Comparison of ENCODE assay signal across 18 mouse cellular contexts in genomic region chr4:124385106-124386055, GRCm38 (mm10).
A peak's percentile ranks its signal among the peaks of the same experiment; 100 is the strongest.
DNase-seq lines count a peak whose midpoint lies in the region; ATAC-seq and TF ChIP-seq lines count a peak whose summit lies in the region.
"Had no signal": no experiment of that assay in that cellular context is flagged by ENCODE, and none has a peak within 500 bp of the region (broad histone marks: within the 10 kb centered on the region; RNA-seq: fewer than 3 reads in every experiment).

No protein-coding gene starts in this region.

- no peaks in the 10 kb centered on the region for H3K36me3 ChIP-seq in intestine, embryonic 14.5 days (ENCODE audit: control insufficient read depth, insufficient read depth, low read length)
- no peaks in the 10 kb centered on the region for H3K36me3 ChIP-seq in intestine, embryonic 16.5 days (ENCODE audit: control insufficient read depth, insufficient read depth, low read length)
- no peaks in the 10 kb centered on the region for H3K36me3 ChIP-seq in lung, embryonic 14.5 days (ENCODE audit: insufficient read depth)
- H3K36me3 ChIP-seq: liver, embryonic 12.5 days had no signal

- WGBS in intestine, embryonic 14.5 days: 16% methylated on average over 11 of the region's 11 CpGs
- WGBS in intestine, embryonic 16.5 days: 23% methylated on average over 11 of the region's 11 CpGs
- 10% methylated on average over 11 of the region's 11 CpGs for WGBS in lung, embryonic 14.5 days

- peak overlapping the region; percentile 8; the same call in 1 of the 2 replicates for H3K4me2 ChIP-seq in intestine, embryonic 14.5 days (ENCODE audit: low read length)
- no peak overlapping the region for H3K4me2 ChIP-seq in intestine, embryonic 16.5 days (ENCODE audit: low read depth, low read length)
- H3K4me2 ChIP-seq in lung, embryonic 14.5 days: peak overlapping the region; percentile 0; the same call in 1 of the 2 replicates
- H3K4me2 ChIP-seq: forebrain, embryonic 13.5 days; liver, embryonic 12.5 days had no signal

- no peak overlapping the region for H3K9ac ChIP-seq in intestine, embryonic 14.5 days (ENCODE audit: low read length)
- H3K9ac ChIP-seq in intestine, embryonic 16.5 days (ENCODE audit: low read depth, low read length): no peak overlapping the region
- no peak overlapping the region for H3K9ac ChIP-seq in lung, embryonic 14.5 days
- H3K9ac ChIP-seq: forebrain, embryonic 13.5 days; liver, embryonic 12.5 days had no signal

- DNase-seq in intestine, embryonic 14.5 days (ENCODE audit: low spot score): no peak
- DNase-seq in lung, embryonic 14.5 days: peak; percentile 85
- DNase-seq in lung, postnatal 4 days: no peak
- peak; percentile 8 for DNase-seq in A20 (ENCODE audit: low read depth, low spot score)
- DNase-seq in brain, adult 2 months (ENCODE audit: low read depth, low spot score): peak; percentile 69
- no peak for DNase-seq in gastrocnemius, postnatal 25 days
- DNase-seq: adrenal gland, adult 8-10 months; cerebellum, postnatal 10 days; gastrocnemius, postnatal 10 days; heart, adult 18-20 months; kidney, adult 8-10 months; lung, postnatal 36 days; right cerebral cortex, postnatal 4 days; thymus, adult 18-20 months; thymus, postnatal 4 days had no signal

- no peaks in the 10 kb centered on the region for H3K9me3 ChIP-seq in intestine, embryonic 14.5 days (ENCODE audit: control insufficient read depth, low read length)
- H3K9me3 ChIP-seq in intestine, embryonic 16.5 days (ENCODE audit: control insufficient read depth, low read length): no peaks in the 10 kb centered on the region
- H3K9me3 ChIP-seq in lung, embryonic 14.5 days (ENCODE audit: low read depth, low read length): no peaks in the 10 kb centered on the region
- H3K9me3 ChIP-seq: forebrain, embryonic 13.5 days; liver, embryonic 12.5 days had no signal

- H3K27ac ChIP-seq in intestine, embryonic 14.5 days (ENCODE audit: low read depth): peak overlapping the region; percentile 7; the same call in 1 of the 2 replicates
- no peak overlapping the region for H3K27ac ChIP-seq in intestine, embryonic 16.5 days (ENCODE audit: low read length)
- no peak overlapping the region for H3K27ac ChIP-seq in lung, embryonic 14.5 days (ENCODE audit: low read depth)
- H3K27ac ChIP-seq: forebrain, embryonic 13.5 days; liver, embryonic 12.5 days had no signal

- no peak for TF ChIP-seq CTCF in lung, embryonic 14.5 days (IDR thresholded peaks at IDR 0.05; ENCODE audit: low read depth)

- 0 out of 2 replicates have a peak, but pooled peaks have one; percentile 47 for ATAC-seq in intestine, embryonic 14.5 days (replicated peaks; ENCODE audit: low FRiP score, low TSS enrichment, low read depth)
- ATAC-seq in intestine, embryonic 16.5 days: no peak
- ATAC-seq in lung, embryonic 14.5 days (ENCODE audit: insufficient read depth): peak; percentile 80
- ATAC-seq: forebrain, embryonic 13.5 days; liver, embryonic 12.5 days had no signal

- H3K27me3 ChIP-seq in intestine, embryonic 14.5 days (replicated peaks; ENCODE audit: control insufficient read depth, insufficient read depth, low read length): no peaks in the 10 kb centered on the region
- H3K27me3 ChIP-seq in intestine, embryonic 16.5 days (replicated peaks; ENCODE audit: control insufficient read depth, insufficient read depth, low read length): no peaks in the 10 kb centered on the region
- H3K27me3 ChIP-seq in lung, embryonic 14.5 days (ENCODE audit: insufficient read depth, low read length): no peaks in the 10 kb centered on the region

- peaks cover 23% of the 10 kb centered on the region for H3K4me1 ChIP-seq in intestine, embryonic 14.5 days (replicated peaks; ENCODE audit: control insufficient read depth, insufficient read depth, low read length)
- peaks cover 7% of the 10 kb centered on the region; the same call in 1 of the 2 replicates for H3K4me1 ChIP-seq in intestine, embryonic 16.5 days (ENCODE audit: control insufficient read depth, insufficient read depth, low read length)
- peaks cover 11% of the 10 kb centered on the region; the same call in 1 of the 2 replicates for H3K4me1 ChIP-seq in lung, embryonic 14.5 days (ENCODE audit: insufficient read depth)
- H3K4me1 ChIP-seq: liver, embryonic 12.5 days had no signal

- no peak overlapping the region for H3K4me3 ChIP-seq in intestine, embryonic 14.5 days (ENCODE audit: low read depth, low read length)
- H3K4me3 ChIP-seq in intestine, embryonic 16.5 days (ENCODE audit: low read length): no peak overlapping the region
- H3K4me3 ChIP-seq in lung, embryonic 14.5 days (ENCODE audit: low read depth, low read length): no peak overlapping the region
- H3K4me3 ChIP-seq: forebrain, embryonic 13.5 days; liver, embryonic 12.5 days had no signal

Comparison
In these comparisons a context has a peak if more than half of its experiments do, and no peak if none do; other contexts are left out.
1. DNase-seq: peak in lung, embryonic 14.5 days (single experiment), A20 (single experiment) and brain, adult 2 months (single experiment); none in intestine, embryonic 14.5 days (single experiment), lung, postnatal 4 days (0 of 2) and gastrocnemius, postnatal 25 days (single experiment).